Mouse (Mus musculus): ENCODE results near the gene Ubl7. TPM values are rescaled to one million over a fixed set of nuclear protein-coding genes. Genes with fewer than 3 reads are reported as not detected.

Ubl7 gene
- polyA plus RNA-seq, 1 experiment = 62.0 TPM

DNA sequence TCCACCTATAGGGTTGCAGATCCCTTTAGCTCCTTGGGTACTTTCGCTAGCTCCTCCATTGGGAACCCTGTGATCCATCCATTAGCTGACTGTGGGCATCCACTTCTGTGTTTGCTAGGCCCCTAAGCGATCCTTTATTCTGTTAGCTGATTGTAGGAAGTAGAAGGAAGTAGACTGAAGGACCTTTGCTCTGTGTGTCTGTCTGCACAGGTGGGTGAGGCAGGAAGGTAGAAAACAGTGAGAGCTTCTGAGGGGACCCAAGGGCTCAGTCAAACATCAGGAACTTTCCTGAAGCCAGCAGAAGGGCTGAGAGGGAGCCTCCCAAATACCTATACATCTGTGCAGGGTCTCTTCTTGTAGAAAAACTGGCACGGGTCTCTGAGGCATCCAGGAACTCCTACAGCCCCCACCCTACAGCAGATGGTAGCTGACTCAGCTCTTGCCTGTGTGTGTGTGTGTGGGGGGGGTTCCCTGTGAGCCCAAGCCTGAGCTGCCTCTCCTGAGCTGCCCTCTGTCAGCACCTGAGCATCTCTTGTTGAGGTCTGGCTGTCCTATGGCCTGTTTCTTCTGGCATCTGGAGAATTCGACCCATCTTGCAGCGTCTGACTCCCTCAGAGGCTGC, 64.5 kb downstream of the Ubl7 start:
- Histone ChIP-seq H3K79me2 (ENCODE audit: control insufficient read depth, insufficient read depth) (no peaks in the 10 kb centered on the region), H3K36me3 (ENCODE audit: control insufficient read depth, insufficient read depth) (no peaks in the 10 kb centered on the region), H3K27me3 (ENCODE audit: control insufficient read depth, insufficient read depth, insufficient read length) (no peaks in the 10 kb centered on the region), H3K4me2 (ENCODE audit: low read depth) (no peak overlapping the region), H3K4me3 (no peak overlapping the region), H3ac (ENCODE audit: control insufficient read depth, insufficient read length) (no peak overlapping the region)
- no peak for TF ChIP-seq MAX (IDR thresholded peaks at IDR 0.05; ENCODE audit: low read depth)
- no peak for TF ChIP-seq MYOD1 (IDR thresholded peaks at IDR 0.05; ENCODE audit: control insufficient read depth in 1 of 3, insufficient read length in 2 of 3, low read depth in 2 of 3)
- TF ChIP-seq TCF3 (IDR thresholded peaks at IDR 0.05; ENCODE audit: insufficient read length, low read depth) = no peak
- no peak for TF ChIP-seq CEBPB (IDR thresholded peaks at IDR 0.05; ENCODE audit: insufficient read depth, poor library complexity, severe bottlenecking)
- TF ChIP-seq MYOG (IDR thresholded peaks at IDR 0.05; ENCODE audit: control insufficient read depth in 1 of 3, insufficient read depth in 1 of 3, insufficient read length in 2 of 3, low read depth in 2 of 3) = no peak
- TF ChIP-seq TCF12 (IDR thresholded peaks at IDR 0.05; ENCODE audit: insufficient read depth, poor library complexity, severe bottlenecking) = no peak
- TF ChIP-seq POLR2A (IDR thresholded peaks at IDR 0.05; ENCODE audit: insufficient read length, low read depth) = no peak
- TF ChIP-seq SRF (IDR thresholded peaks at IDR 0.05; ENCODE audit: control insufficient read depth, insufficient read length, low read depth) = no peak
- TF ChIP-seq REST (IDR thresholded peaks at IDR 0.05; ENCODE audit: insufficient read depth, insufficient read length) = no peak
- TF ChIP-seq POLR2AphosphoS2 (IDR thresholded peaks at IDR 0.05; ENCODE audit: insufficient read length, low read depth) = no peak
- TF ChIP-seq E2F4 (IDR thresholded peaks at IDR 0.05; ENCODE audit: insufficient read depth) = no peak
- TF ChIP-seq USF1 (IDR thresholded peaks at IDR 0.05; ENCODE audit: low read depth) = no peak

DNA sequence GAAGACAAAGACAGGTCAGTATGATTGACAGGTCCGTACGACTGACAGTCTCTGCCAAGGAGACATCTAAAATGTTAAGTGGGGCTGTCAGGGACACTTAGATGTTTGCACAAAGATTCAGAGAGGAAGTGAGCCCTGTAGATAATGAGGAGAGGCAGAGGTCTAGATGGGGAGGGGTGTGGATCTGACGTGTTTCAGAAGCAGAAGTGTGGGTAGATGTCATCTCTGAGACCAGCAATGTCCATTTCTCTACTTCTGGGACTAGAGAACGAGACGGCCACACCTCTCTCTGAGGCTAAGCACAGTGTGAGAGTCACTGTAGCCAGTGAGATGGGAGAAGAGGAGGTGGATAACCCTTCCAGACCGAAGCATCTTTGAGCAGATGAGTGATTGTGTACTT, 67.2 kb downstream of the Ubl7 start:
- no peak for TF ChIP-seq E2F4 (IDR thresholded peaks at IDR 0.05; ENCODE audit: insufficient read depth)
- TF ChIP-seq POLR2AphosphoS2 (IDR thresholded peaks at IDR 0.05; ENCODE audit: insufficient read length, low read depth) = no peak
- H3K79me2 ChIP-seq (ENCODE audit: control insufficient read depth, insufficient read depth) = no peaks in the 10 kb centered on the region

DNA sequence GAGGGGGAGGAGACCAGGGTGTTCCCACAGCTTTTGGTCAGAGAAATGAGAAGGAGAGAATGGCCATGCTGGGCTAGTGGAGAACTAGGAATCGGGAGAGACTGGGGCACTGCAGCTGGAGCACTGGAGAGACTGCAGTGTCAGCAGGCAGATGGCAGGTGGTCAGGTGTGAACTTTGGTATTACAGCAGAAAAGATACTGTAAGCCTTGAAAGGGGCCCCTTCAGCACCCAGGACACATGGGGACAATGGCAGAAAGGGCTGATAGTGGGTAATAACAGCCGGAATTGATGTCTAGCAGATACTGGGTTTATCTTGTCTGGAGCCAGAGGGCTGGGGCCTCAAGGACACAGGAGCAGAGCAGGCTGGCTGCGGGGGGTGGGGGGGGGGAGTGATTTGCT, 68.1 kb downstream of the Ubl7 start:
- H3ac ChIP-seq (ENCODE audit: control insufficient read depth, insufficient read length) = no peak overlapping the region
- no peaks in the 10 kb centered on the region for H3K36me3 ChIP-seq (ENCODE audit: control insufficient read depth, insufficient read depth)
- no peak for TF ChIP-seq SRF (IDR thresholded peaks at IDR 0.05; ENCODE audit: control insufficient read depth, insufficient read length, low read depth)
- no peak for TF ChIP-seq CEBPB (IDR thresholded peaks at IDR 0.05; ENCODE audit: insufficient read depth, poor library complexity, severe bottlenecking)
- no peak for TF ChIP-seq MAX (IDR thresholded peaks at IDR 0.05; ENCODE audit: low read depth)
- TF ChIP-seq MYOD1 (IDR thresholded peaks at IDR 0.05; ENCODE audit: control insufficient read depth in 1 of 3, insufficient read length in 2 of 3, low read depth in 2 of 3) = no peak
- TF ChIP-seq E2F4 (IDR thresholded peaks at IDR 0.05; ENCODE audit: insufficient read depth) = no peak
- no peak for TF ChIP-seq TCF3 (IDR thresholded peaks at IDR 0.05; ENCODE audit: insufficient read length, low read depth)
- TF ChIP-seq REST (IDR thresholded peaks at IDR 0.05; ENCODE audit: insufficient read depth, insufficient read length) = no peak
- no peak for TF ChIP-seq TCF12 (IDR thresholded peaks at IDR 0.05; ENCODE audit: insufficient read depth, poor library complexity, severe bottlenecking)
- no peak for TF ChIP-seq POLR2AphosphoS2 (IDR thresholded peaks at IDR 0.05; ENCODE audit: insufficient read length, low read depth)
- TF ChIP-seq MYOG (IDR thresholded peaks at IDR 0.05; ENCODE audit: control insufficient read depth in 1 of 3, insufficient read depth in 1 of 3, insufficient read length in 2 of 3, low read depth in 2 of 3) = no peak
- TF ChIP-seq USF1 (IDR thresholded peaks at IDR 0.05; ENCODE audit: low read depth) = no peak
- TF ChIP-seq POLR2A (IDR thresholded peaks at IDR 0.05; ENCODE audit: insufficient read length, low read depth) = no peak
- H3K27me3 ChIP-seq (ENCODE audit: control insufficient read depth, insufficient read depth, insufficient read length) = no peaks in the 10 kb centered on the region
- H3K4me3 ChIP-seq = no peak overlapping the region
- no peak overlapping the region for H3K4me2 ChIP-seq (ENCODE audit: low read depth)
- H3K79me2 ChIP-seq (ENCODE audit: control insufficient read depth, insufficient read depth) = no peaks in the 10 kb centered on the region

More for the DNA sequence above, 67.2 kb downstream of the Ubl7 start:
- Histone ChIP-seq H3K4me2 (ENCODE audit: low read depth) (no peak overlapping the region), H3K36me3 (ENCODE audit: control insufficient read depth, insufficient read depth) (no peaks in the 10 kb centered on the region), H3ac (ENCODE audit: control insufficient read depth, insufficient read length) (no peak overlapping the region), H3K4me3 (no peak overlapping the region), H3K27me3 (ENCODE audit: control insufficient read depth, insufficient read depth, insufficient read length) (no peaks in the 10 kb centered on the region)

Other genes with a start within 250 kb of the Ubl7 start
- gene Cyp1a2, start 227.3 kb upstream of the Ubl7 start, polyA plus RNA-seq (2012; fragmentation: generic; extraction: Trizol) = not detected
- not detected for gene Cyp1a1, start 223.1 kb upstream of the Ubl7 start, polyA plus RNA-seq (2012; fragmentation: generic; extraction: Trizol)
- 11.0 TPM for gene Edc3, start 202.4 kb upstream of the Ubl7 start, polyA plus RNA-seq (2012; fragmentation: generic; extraction: Trizol)
- 47.1 TPM for gene Clk3, start 145.1 kb upstream of the Ubl7 start, polyA plus RNA-seq (2012; fragmentation: generic; extraction: Trizol)
- 1.5 TPM for gene Arid3b, start 74.2 kb upstream of the Ubl7 start, polyA plus RNA-seq (2012; fragmentation: generic; extraction: Trizol)
- 27.4 TPM for gene Sema7a, start 29.1 kb downstream of the Ubl7 start, polyA plus RNA-seq (2012; fragmentation: generic; extraction: Trizol)
- gene Cyp11a1, start 95.4 kb downstream of the Ubl7 start, polyA plus RNA-seq (2012; fragmentation: generic; extraction: Trizol) = 0.11 TPM
- 0.64 TPM for gene Stra6, start 152.8 kb downstream of the Ubl7 start, polyA plus RNA-seq (2012; fragmentation: generic; extraction: Trizol)
- gene Ccdc33, start 207.8 kb downstream of the Ubl7 start, polyA plus RNA-seq (2012; fragmentation: generic; extraction: Trizol) = not detected